Mouse (Mus musculus): ENCODE measurements around the gene Shc2.

GRCm38 (mm10) chr10:79668076-79668475 lies 30.4 kb upstream of the Shc2 start:
- no peak for TF ChIP-seq POLR2A (IDR thresholded peaks at IDR 0.05; ENCODE audit: control insufficient read depth, low read depth, low read length)
- no peak for TF ChIP-seq CTCF (IDR thresholded peaks at IDR 0.05; ENCODE audit: control insufficient read depth, insufficient read depth, insufficient replicate concordance, low read depth, low read length)

Measured in testis, adult 2 months (tissue).